Mouse (Mus musculus) telencephalon, adult 2 months (tissue): ENCODE data around the gene Sp1.

Source experiments
- DNase-seq: peaks from one replicate; pipeline ENCODE4 v3.0.0-alpha.2; 2011; ENCODE audit warnings: low read depth, low spot score

Gene Sp1

GRCm38 (mm10) chr15:102474520-102474919, 68.6 kb downstream of the Sp1 start:
- no peak for DNase-seq

- no peak for DNase-seq
Observed at GRCm38 (mm10) chr15:102483136-102483535, 77.2 kb downstream of the Sp1 start.

DNA sequence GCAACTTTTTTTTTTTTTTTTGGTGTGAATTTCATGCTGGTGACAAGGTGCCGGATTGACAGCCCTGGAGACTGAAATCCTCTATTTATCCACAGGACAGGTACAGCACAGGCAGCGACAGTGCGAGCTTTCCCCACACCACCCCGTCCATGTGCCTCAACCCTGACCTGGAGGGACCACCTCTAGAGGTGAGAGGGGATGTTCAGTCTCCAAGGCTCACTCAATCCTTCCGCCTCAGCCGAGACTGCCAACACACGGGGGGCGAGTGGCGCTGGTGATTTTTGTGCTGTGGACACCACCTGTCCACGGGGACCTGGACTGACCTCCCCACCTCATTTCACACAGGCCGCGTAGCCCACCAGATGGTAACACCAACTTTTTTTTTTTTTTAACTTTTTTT, 79.9 kb downstream of the Sp1 start:
- DNase-seq, result no peak
